Comparison of ENCODE assay signal across 11 mouse cellular contexts in genomic region chr10:38246821-38247220, GRCm38 (mm10).
"Had no signal": no experiment of that assay in that cellular context is flagged by ENCODE, and none has a peak within 500 bp of the region (broad histone marks: within the 10 kb centered on the region; RNA-seq: fewer than 3 reads in every experiment).

No protein-coding gene starts in this region.

- H3K27me3 ChIP-seq: kidney, embryonic 15.5 days; limb, embryonic 15.5 days; liver, embryonic 12.5 days; midbrain, embryonic 15.5 days; neural tube, embryonic 13.5 days had no signal

- H3K4me2 ChIP-seq: kidney, embryonic 15.5 days; limb, embryonic 15.5 days; liver, embryonic 12.5 days; midbrain, embryonic 11.5 days; midbrain, embryonic 15.5 days; neural tube, embryonic 13.5 days had no signal

- H3K36me3 ChIP-seq: kidney, embryonic 15.5 days; limb, embryonic 15.5 days; liver, embryonic 12.5 days; midbrain, embryonic 15.5 days; neural tube, embryonic 13.5 days had no signal

- H3K9me3 ChIP-seq: kidney, embryonic 15.5 days; liver, embryonic 12.5 days; midbrain, embryonic 15.5 days; neural tube, embryonic 13.5 days had no signal

- H3K27ac ChIP-seq: kidney, embryonic 15.5 days; limb, embryonic 15.5 days; liver, embryonic 12.5 days; midbrain, embryonic 15.5 days; neural tube, embryonic 13.5 days had no signal

- DNase-seq: kidney, adult 2 months; kidney, postnatal 14 days; left cerebral cortex, postnatal 4 days; right cerebral cortex, postnatal 14 days; thymus, postnatal 36 days had no signal

- H3K4me1 ChIP-seq: kidney, embryonic 15.5 days; limb, embryonic 15.5 days; liver, embryonic 12.5 days; midbrain, embryonic 15.5 days; neural tube, embryonic 13.5 days had no signal

- H3K4me3 ChIP-seq: kidney, embryonic 15.5 days; limb, embryonic 15.5 days; liver, embryonic 12.5 days; midbrain, embryonic 15.5 days; neural tube, embryonic 13.5 days had no signal

- H3K9ac ChIP-seq: kidney, embryonic 15.5 days; limb, embryonic 15.5 days; liver, embryonic 12.5 days; midbrain, embryonic 15.5 days; neural tube, embryonic 13.5 days had no signal

- ATAC-seq: liver, embryonic 12.5 days; midbrain, embryonic 15.5 days had no signal
